Mouse (Mus musculus): Measurements from ENCODE around the gene Adat3. TPM values are rescaled to one million over a fixed set of nuclear protein-coding genes. Genes with fewer than 3 reads are reported as not detected.
"Not testable (repeated sequence)": the region's sequence is repeated elsewhere in the genome, so short reads cannot be mapped to it uniquely, and the experiment has no call there.

Adat3 gene
- polyA plus RNA-seq, 1 experiment from 2014 or later: 5.0 TPM

DNA sequence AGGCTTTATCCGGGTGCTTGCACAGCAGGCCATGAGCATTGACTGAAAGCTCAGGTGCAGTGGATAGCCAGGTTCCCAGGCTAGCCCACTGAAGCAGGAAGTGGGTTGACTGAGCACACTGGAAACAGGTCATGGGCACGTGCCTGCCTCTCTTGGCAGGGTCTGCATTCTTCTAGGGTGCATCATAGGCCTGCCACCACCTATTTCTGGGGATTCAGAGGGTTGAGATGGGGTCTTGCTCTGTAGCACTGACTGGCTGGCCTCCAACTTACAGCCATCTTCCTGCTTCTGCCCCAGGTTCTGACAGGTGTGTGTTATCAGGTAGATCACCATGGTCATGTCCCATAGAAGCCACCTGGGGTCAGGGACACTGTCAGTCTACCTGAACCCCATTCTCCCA lies 2.3 kb downstream of the Adat3 start:
- no peaks in the 10 kb centered on the region for H3K27me3 ChIP-seq (replicated peaks)
- no peak overlapping the region for H3K27ac ChIP-seq (replicated peaks)
- peaks cover 41% of the 10 kb centered on the region for H3K36me3 ChIP-seq
- H3K4me2 ChIP-seq: no peak overlapping the region
- no peak overlapping the region for H3K4me3 ChIP-seq (replicated peaks)
- no peak overlapping the region for H3K9ac ChIP-seq (replicated peaks)
- no peaks in the 10 kb centered on the region for H3K9me3 ChIP-seq (replicated peaks)
- no peak for ATAC-seq (ENCODE audit: low FRiP score)
- peaks cover 22% of the 10 kb centered on the region for H3K4me1 ChIP-seq
- 96% methylated on average over 2 of the region's 2 CpGs for WGBS

DNA sequence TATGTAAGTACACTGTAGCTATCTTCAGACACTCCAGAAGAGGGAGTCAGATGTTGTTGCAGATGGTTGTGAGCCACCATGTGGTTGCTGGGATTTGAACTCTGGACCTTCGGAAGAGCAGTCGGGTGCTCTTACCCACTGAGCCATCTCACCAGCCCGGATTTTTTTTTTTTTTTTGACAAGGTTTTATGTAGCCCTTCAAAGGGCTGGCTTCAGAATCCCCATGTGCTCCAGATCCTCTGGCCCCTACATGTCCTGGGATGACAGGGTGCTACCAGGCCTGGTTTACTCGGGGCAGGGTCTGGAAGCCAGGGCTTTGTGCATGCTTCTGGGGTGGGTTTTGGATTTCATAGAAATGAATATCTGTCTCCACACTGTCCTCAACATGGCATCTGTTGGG lies 3.0 kb downstream of the Adat3 start, which contains the start of gene Gm49322:
Gm49322 (plus strand) TSS at position 301 of the 400 bp plus-strand sequence.
- peaks cover 41% of the 10 kb centered on the region for H3K36me3 ChIP-seq
- 86% methylated on average over 4 of the region's 4 CpGs for WGBS
- not testable (repeated sequence) for H3K9me3 ChIP-seq (replicated peaks); H3K4me2 ChIP-seq; H3K4me3 ChIP-seq (replicated peaks); ATAC-seq (ENCODE audit: low FRiP score); H3K27ac ChIP-seq (replicated peaks); H3K9ac ChIP-seq (replicated peaks); H3K27me3 ChIP-seq (replicated peaks)
- peaks cover 22% of the 10 kb centered on the region for H3K4me1 ChIP-seq

DNA sequence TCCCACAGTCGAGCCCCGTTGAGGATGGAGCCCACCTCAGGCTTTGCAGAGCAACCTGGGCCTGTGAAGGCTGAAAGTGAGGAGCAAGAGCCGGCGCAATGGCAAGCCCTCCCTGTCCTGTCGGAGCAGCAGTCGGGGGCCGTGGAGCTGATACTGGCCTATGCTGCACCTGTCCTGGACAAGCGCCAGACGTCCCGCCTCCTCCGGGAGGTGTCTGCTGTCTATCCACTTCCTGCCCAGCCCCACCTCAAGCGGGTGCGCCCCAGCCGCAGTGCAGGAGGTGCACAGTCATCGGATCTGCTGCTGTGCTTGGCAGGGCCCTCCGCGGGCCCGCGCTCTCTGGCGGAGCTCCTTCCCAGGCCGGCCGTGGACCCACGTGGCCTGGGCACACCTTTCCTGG lies 3.6 kb downstream of the Adat3 start:
- Histone ChIP-seq H3K9ac (replicated peaks) (no peak overlapping the region), H3K4me3 (replicated peaks) (no peak overlapping the region), H3K27ac (replicated peaks) (no peak overlapping the region), H3K4me1 (peaks cover 22% of the 10 kb centered on the region), H3K4me2 (no peak overlapping the region), H3K9me3 (replicated peaks) (no peaks in the 10 kb centered on the region), H3K36me3 (peaks cover 41% of the 10 kb centered on the region), H3K27me3 (replicated peaks) (no peaks in the 10 kb centered on the region)
- ATAC-seq (ENCODE audit: low FRiP score): no peak
- 93% methylated on average over 23 of the region's 23 CpGs for WGBS

DNA sequence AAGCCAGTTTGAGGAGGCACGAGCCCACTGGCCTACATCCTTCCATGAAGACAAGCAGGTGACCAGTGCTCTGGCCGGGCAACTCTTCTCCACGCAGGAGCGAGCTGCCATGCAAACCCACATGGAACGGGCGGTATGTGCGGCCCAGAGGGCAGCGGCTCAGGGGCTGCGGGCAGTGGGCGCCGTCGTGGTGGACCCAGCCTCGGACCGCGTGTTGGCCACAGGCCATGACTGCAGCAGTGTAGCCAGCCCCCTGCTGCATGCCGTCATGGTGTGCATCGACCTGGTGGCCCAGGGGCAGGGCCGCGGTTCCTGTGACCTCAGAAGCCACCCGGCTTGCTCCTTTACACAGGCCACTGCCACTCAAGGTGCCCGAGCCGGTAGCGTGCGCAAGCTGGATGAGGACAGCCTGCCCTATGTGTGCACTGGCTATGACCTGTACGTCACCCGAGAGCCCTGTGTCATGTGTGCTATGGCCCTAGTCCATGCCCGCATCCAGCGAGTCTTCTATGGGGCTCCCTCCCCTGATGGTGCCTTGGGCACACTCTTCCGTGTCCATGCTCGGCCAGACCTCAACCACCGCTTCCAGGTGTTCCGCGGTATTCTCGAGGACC lies 4.2 kb downstream of the Adat3 start:
- Histone ChIP-seq H3K9ac (replicated peaks) (no peak overlapping the region), H3K27me3 (replicated peaks) (no peaks in the 10 kb centered on the region), H3K27ac (replicated peaks) (no peak overlapping the region), H3K9me3 (replicated peaks) (no peaks in the 10 kb centered on the region), H3K4me3 (replicated peaks) (no peak overlapping the region), H3K4me1 (peaks cover 22% of the 10 kb centered on the region), H3K4me2 (no peak overlapping the region), H3K36me3 (peaks cover 46% of the 10 kb centered on the region)
- no peak for ATAC-seq (ENCODE audit: low FRiP score)
- 96% methylated on average over 34 of the region's 34 CpGs for WGBS

DNA sequence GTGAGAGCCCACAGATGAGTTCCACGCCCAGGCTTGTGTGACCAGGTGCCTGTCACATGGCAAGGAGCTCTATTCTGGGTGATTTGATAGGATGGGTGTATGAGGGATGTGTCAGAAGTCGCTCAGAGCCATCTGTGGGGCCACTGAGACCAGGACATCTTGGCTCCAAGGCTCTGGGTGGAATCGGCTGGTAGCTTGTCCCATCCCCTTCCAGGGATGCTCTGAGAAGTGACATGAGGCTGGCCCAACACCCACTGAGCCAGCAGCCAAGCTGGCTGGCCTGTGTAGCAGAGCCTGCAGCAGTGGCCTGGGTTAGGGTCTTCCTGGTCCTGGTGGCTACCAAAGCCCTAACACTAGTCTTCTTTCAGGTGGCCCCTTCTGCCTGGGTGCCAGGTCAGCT lies 5.8 kb downstream of the Adat3 start:
- H3K9me3 ChIP-seq (replicated peaks): no peaks in the 10 kb centered on the region
- no peak for ATAC-seq (ENCODE audit: low FRiP score)
- H3K9ac ChIP-seq (replicated peaks): no peak overlapping the region
- H3K27me3 ChIP-seq (replicated peaks): no peaks in the 10 kb centered on the region
- peaks cover 16% of the 10 kb centered on the region for H3K4me1 ChIP-seq
- WGBS: 90% methylated on average over 3 of the region's 3 CpGs
- H3K4me3 ChIP-seq (replicated peaks): no peak overlapping the region
- H3K36me3 ChIP-seq: peaks cover 57% of the 10 kb centered on the region
- no peak overlapping the region for H3K4me2 ChIP-seq
- no peak overlapping the region for H3K27ac ChIP-seq (replicated peaks)

DNA sequence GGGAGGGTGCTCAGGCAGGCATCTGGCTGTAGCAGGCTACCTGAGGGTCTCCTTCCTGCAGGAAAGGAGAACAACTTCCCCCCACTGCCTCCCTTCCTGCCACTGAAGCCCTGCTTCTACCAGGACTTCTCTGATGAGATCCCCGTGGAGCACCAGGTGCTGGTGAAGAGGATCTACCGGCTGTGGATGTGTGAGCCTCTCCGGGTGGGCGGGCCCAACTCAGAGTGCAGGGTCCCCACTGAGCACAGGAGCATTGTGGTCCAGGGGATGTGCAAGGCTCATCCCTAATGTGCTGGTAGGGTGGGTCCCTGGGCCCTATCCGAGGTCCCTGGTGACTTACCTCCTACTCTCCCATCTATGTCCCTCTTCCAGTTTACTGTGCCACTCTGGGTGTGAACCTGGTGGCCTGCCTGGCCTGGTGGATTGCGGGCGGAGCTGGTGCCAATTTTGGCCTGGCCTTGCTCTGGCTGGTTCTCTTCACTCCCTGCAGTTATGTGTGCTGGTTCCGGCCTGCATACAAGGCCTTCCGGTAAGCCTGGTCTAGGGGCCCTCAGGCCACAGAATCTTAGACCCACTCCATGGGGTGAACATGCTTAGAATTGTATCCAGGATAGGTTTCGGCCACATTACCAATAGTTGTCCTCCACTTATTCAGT lies 6.7 kb downstream of the Adat3 start:
- Histone ChIP-seq H3K9ac (replicated peaks) (no peak overlapping the region), H3K27ac (replicated peaks) (no peak overlapping the region), H3K27me3 (replicated peaks) (no peaks in the 10 kb centered on the region), H3K9me3 (replicated peaks) (no peaks in the 10 kb centered on the region), H3K4me2 (no peak overlapping the region), H3K4me3 (replicated peaks) (no peak overlapping the region), H3K4me1 (peaks cover 6% of the 10 kb centered on the region), H3K36me3 (peaks cover 67% of the 10 kb centered on the region)
- ATAC-seq (ENCODE audit: low FRiP score): no peak
- 90% methylated on average over 10 of the region's 10 CpGs for WGBS

DNA sequence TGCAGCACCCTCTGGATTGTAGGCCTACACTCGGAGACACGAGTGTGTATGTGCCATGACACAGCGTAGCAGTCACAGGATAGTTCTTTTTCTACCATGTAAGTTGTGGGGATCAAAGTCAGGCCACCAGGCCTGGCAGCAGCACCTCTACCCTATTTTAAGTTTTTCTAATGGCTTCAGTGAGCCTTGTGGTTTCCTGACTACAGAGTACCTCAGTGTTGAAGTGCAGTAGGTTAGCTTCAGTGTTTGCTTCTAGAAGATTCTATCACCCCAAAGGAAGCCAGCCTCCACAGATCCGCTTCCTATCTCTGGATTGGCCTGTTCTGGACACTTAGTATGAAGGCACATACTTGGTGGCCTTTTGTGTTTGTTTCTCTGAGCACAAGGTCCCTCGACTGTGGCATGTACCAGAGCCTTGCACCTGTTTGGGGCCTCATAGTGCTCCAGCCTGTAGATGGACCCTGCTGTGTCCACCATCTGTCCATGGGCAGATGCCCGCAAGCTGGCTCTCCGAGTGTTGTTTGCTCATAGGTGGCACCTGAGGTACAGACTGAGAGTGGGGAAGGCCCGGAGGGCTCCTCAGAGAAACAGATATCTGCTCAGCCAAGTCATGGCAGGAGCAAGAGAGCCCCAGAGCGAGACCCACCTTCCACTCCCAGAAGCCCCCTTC lies 7.6 kb downstream of the Adat3 start:
- ATAC-seq (ENCODE audit: low FRiP score): no peak
- Histone ChIP-seq H3K9ac (replicated peaks) (no peak overlapping the region), H3K4me2 (no peak overlapping the region), H3K4me3 (replicated peaks) (no peak overlapping the region), H3K36me3 (peaks cover 75% of the 10 kb centered on the region), H3K9me3 (replicated peaks) (no peaks in the 10 kb centered on the region), H3K27me3 (replicated peaks) (no peaks in the 10 kb centered on the region), H3K4me1 (no peaks in the 10 kb centered on the region), H3K27ac (replicated peaks) (no peak overlapping the region)
- WGBS: 93% methylated on average over 9 of the region's 9 CpGs

DNA sequence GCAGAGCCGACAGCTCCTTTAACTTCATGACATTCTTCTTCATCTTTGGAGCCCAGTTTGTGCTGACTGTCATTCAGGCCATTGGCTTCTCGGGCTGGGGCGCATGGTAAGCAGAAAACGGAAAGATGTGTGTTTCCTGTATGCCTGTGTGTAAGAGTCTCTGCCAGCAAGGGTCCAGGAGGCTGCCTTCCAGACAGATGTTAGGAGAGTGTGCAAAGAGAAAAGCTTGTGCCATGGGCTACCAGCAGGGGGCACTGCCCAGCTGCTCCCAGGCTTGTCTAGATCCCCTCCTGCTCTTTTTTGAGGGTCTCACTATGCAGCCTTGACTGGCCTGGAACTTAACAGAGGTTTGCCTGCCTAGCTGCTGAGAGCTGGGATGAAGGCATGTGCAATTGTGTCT lies 8.3 kb downstream of the Adat3 start:
- peaks cover 82% of the 10 kb centered on the region for H3K36me3 ChIP-seq
- WGBS: 83% methylated on average over 4 of the region's 4 CpGs
- no peaks in the 10 kb centered on the region for H3K27me3 ChIP-seq (replicated peaks)
- ATAC-seq (ENCODE audit: low FRiP score): no peak
- no peak overlapping the region for H3K27ac ChIP-seq (replicated peaks)
- H3K4me3 ChIP-seq (replicated peaks): no peak overlapping the region
- H3K9me3 ChIP-seq (replicated peaks): no peaks in the 10 kb centered on the region
- no peaks in the 10 kb centered on the region for H3K4me1 ChIP-seq
- H3K9ac ChIP-seq (replicated peaks): no peak overlapping the region
- H3K4me2 ChIP-seq: no peak overlapping the region

DNA sequence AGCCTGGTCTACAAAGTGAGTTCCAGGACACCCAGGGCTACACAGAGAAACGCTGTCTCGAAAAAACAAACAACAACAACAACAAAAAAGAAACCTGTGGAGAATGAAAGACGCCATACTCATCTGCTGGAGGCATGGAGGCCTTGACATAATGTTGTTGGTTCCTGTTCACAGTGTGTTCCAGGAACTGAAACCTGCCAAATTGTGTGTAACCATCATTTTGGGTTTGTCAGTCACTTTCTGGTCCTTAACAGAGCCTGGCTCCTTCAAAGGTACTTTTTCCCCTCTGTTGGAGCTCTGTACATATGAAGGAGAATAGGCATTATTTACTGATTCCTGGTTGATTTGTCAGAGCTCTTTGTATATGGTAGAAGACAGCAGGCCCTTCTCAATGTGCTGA lies 9.2 kb downstream of the Adat3 start:
- H3K27me3 ChIP-seq (replicated peaks): no peaks in the 10 kb centered on the region
- ATAC-seq (ENCODE audit: low FRiP score): no peak
- no peaks in the 10 kb centered on the region for H3K4me1 ChIP-seq
- H3K27ac ChIP-seq (replicated peaks): no peak overlapping the region
- H3K36me3 ChIP-seq: peaks cover 78% of the 10 kb centered on the region
- no peak overlapping the region for H3K9ac ChIP-seq (replicated peaks)
- H3K9me3 ChIP-seq (replicated peaks): no peaks in the 10 kb centered on the region
- WGBS: 98% methylated on average over 3 of the region's 3 CpGs
- H3K4me2 ChIP-seq: no peak overlapping the region
- H3K4me3 ChIP-seq (replicated peaks): no peak overlapping the region

DNA sequence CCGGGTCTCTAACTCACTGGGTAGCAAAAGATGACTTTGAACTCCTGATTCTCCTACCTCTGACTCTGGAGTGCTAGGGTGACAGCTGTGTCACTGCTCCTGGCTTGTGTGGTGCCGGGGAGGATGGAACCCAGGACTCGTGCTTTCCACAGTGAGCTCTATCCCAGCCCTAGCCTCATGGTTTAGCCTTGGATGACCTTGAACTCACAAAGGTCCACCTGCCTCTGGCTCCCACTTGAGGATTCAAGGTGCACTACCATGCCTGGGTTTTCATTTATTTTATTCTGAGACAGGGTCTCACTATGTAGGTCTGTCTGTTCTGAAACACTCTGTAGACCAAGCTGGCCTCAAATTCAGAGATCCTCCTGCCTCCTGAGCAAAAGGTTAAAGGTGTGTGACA lies 11.1 kb downstream of the Adat3 start:
- H3K36me3 ChIP-seq: peaks cover 58% of the 10 kb centered on the region
- H3K9ac ChIP-seq (replicated peaks): no peak overlapping the region
- no peak overlapping the region for H3K4me2 ChIP-seq
- ATAC-seq (ENCODE audit: low FRiP score): no peak
- no peaks in the 10 kb centered on the region for H3K4me1 ChIP-seq
- H3K4me3 ChIP-seq (replicated peaks): no peak overlapping the region
- H3K9me3 ChIP-seq (replicated peaks): no peaks in the 10 kb centered on the region
- H3K27me3 ChIP-seq (replicated peaks): no peaks in the 10 kb centered on the region
- 86% methylated on average over 3 of the region's 3 CpGs for WGBS
- no peak overlapping the region for H3K27ac ChIP-seq (replicated peaks)

DNA sequence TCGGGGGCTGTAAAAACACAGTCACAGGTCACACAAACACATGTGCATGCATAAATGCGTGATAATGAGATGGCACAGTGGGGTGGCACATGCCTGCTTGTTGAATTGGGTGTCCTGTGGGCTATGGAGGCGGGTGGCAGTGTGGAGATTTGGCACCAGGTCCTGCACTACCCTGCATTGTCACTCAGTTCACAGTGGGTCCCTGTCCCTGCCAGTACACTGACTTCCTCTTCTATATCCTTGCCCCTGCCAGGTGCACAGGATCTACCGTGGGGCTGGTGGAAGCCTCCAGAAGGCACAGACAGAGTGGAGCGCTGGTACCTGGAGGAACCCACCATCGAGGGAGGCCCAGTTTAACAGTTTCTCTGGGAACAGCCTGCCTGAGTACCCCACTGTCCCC lies 11.7 kb downstream of the Adat3 start:
- Histone ChIP-seq H3K27me3 (replicated peaks) (no peaks in the 10 kb centered on the region), H3K9ac (replicated peaks) (no peak overlapping the region), H3K4me2 (no peak overlapping the region), H3K27ac (replicated peaks) (no peak overlapping the region), H3K4me3 (replicated peaks) (no peak overlapping the region), H3K9me3 (replicated peaks) (no peaks in the 10 kb centered on the region), H3K36me3 (peaks cover 53% of the 10 kb centered on the region), H3K4me1 (no peaks in the 10 kb centered on the region)
- no peak for ATAC-seq (ENCODE audit: low FRiP score)
- 89% methylated on average over 6 of the region's 6 CpGs for WGBS

DNA sequence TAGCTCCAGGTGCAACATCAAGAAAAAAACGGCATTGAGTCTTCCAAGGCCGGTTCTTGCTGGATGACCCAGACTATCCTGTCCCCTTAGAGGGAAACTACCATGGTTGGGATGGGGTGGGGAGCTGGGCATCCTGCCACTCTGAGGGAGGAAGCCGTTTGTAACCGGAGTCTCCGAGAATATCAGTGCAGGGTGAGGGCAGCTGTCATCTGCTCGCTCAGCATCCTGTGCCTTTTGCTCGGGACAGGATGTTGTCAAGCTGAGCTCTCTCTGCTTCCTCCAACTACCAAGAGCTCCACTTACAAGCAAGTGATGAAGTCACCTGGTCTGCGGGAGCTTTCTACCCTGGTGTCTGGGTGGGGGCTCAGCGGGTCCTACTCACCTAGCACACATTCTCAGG lies 15.5 kb downstream of the Adat3 start:
- H3K4me3 ChIP-seq (replicated peaks): no peak overlapping the region
- H3K4me2 ChIP-seq: no peak overlapping the region
- WGBS: 82% methylated on average over 9 of the region's 9 CpGs

More for the DNA sequence above, 15.5 kb downstream of the Adat3 start:
- no peak overlapping the region for H3K27ac ChIP-seq (replicated peaks)
- H3K4me1 ChIP-seq: peaks cover 10% of the 10 kb centered on the region
- no peaks in the 10 kb centered on the region for H3K27me3 ChIP-seq (replicated peaks)
- peaks cover 33% of the 10 kb centered on the region for H3K36me3 ChIP-seq
- no peaks in the 10 kb centered on the region for H3K9me3 ChIP-seq (replicated peaks)
- no peak overlapping the region for H3K9ac ChIP-seq (replicated peaks)
- no peak for ATAC-seq (ENCODE audit: low FRiP score)

Measured in neural tube, embryonic 15.5 days (tissue).